Mouse (Mus musculus): ENCODE data around the gene Olfr1352.
"Not testable (repeated sequence)": the region's sequence is repeated elsewhere in the genome, so short reads cannot be mapped to it uniquely, and the experiment has no call there.

The Olfr1352 gene

DNA sequence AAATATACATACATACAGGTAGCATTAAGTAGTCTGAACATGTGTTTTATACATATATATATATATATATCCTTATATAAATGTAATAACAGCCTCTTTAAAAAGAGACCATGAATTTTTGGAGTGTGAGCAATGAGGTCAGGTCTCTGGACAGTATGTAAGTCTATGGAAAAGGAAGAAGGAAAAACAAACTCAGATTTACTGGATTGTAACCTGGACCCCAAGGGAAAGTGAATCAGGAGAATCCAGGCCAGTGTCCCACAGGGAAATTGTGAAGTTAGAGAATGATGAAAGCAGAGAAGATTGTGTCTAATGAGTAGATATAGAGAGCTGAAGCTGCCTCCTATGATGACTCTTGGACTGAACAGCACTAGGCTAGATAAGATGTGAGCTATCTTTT is at the start of gene Olfr1352:
Gene Olfr1352 (plus strand): TSS at position 301 of the 400 bp plus-strand sequence.
- ChIA-PET POLR2A (no interaction called here), CTCF (no interaction called here)

- POLR2A ChIA-PET: not testable (repeated sequence)
Measured at GRCm38 (mm10) chr10:78950336-78950735, 30.5 kb upstream of the Olfr1352 start, which contains the start of gene Olfr8. Gene Olfr8 (plus strand): TSS chr10:78950636.

GRCm38 (mm10) chr10:78963009-78963408 is 17.8 kb upstream of the Olfr1352 start, which contains the start of gene Olfr1353:
Gene Olfr1353 (plus strand): TSS chr10:78963309.
- POLR2A ChIA-PET, CTCF ChIA-PET: not testable (repeated sequence)

More at GRCm38 (mm10) chr10:78950336-78950735, 30.5 kb upstream of the Olfr1352 start, which contains the start of gene Olfr8:
- CTCF ChIA-PET: not testable (repeated sequence)

- POLR2A ChIA-PET: interaction anchor here in 1 of 4 experiments (1.3 kb wide), 1 partner anchor 294 kb away, joined by 3 read pairs; the partner anchor contains the start of gene Casp14
- CTCF ChIA-PET: no interaction called here
Measured at GRCm38 (mm10) chr10:79012172-79012571, 31.3 kb downstream of the Olfr1352 start, which contains the start of gene Olfr1351. Gene Olfr1351 (plus strand): TSS chr10:79012472.

DNA sequence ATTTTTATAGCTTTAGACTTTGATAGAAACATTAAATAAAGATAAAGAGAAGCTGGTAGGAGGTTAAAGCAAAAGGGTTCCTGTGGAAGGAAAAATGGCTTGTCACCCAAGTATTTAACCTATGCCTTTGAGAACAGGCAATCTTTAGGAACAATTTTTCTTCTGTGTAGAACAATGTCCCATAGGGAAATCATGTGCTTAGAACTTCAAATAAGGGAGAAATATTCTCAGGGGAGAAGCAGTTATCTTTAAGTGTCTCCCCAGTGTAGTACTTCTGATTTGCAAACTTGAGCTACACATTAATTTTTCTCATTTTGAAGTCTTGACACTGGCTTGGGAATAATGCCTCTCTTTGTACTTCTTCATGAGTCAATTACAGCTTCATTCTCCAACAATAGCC is 47.6 kb downstream of the Olfr1352 start, which contains the start of gene Olfr57:
Gene Olfr57 (plus strand): TSS at position 301 of the 400 bp plus-strand sequence.
- POLR2A ChIA-PET: interaction anchor here in 1 of 4 experiments (0.9 kb wide), 1 partner anchor 42 kb away, joined by 3 read pairs; no protein-coding TSS in a partner anchor
- CTCF ChIA-PET: no interaction called here

Measured in embryonic stem cell, embryonic (primary cell).